Mouse (Mus musculus): Measurements from ENCODE around the gene Rsph14. TPM values are rescaled to one million over a fixed set of nuclear protein-coding genes. Genes with fewer than 3 reads are reported as not detected.

The Rsph14 gene
- total RNA-seq, 1 experiment from 2014 or later = 0.52 TPM

DNA sequence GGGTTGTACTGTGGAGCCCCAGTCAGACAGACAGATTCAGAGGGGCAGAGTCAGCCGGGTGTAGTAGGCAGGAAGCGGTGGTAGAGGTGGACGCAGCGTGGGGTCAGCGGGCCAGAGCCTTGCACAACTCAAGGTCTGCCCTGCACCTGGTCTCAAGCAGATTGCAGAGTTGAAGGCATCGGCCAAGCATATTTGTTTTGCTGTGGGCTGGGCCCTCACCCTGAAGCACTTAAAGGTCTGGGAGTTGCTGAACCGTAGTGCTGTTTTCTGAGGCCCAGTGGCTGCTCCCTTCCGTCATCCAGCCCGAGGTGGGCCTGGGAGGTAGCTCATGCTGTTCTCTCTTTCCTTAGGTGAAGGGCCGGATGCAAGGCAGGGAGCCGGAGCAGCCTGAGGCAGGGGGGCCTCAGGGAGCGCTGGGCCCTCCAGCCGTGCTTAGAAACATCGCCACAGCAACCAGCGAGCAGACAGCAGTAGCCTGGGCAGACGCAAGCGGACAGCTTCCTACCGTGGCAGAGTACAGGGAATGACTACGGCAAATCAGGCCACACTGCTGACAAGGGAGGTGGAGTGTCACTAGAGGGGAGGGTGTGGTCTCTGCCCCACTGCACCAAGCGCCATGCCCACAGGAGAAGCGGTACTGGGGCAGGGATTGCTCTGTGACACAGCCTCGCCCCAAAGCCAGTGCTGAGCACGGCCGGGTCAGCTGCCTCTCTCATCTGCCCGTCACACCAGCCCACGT, 41.6 kb downstream of the Rsph14 start:
- DNase-seq = no peak

DNA sequence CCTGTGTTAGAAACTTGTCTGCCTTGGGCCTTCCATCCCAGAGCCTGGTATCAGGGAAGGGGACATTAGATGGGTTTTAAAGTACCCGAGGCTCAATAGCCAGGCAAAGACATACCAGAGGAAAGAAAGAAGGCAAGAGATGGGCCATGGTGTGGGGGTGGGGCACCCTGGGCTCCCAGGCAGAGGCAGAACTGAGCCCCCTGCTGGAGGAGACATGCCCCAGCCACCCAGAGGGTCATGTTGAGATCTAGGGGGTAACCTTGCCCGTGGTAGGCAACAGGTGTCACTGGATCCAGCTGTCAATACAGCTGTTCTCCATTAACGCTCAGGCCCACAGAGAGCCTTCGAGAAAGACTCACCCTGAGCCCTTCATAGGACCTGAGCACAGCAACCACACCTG, 42.6 kb downstream of the Rsph14 start:
- DNase-seq = no peak

DNA sequence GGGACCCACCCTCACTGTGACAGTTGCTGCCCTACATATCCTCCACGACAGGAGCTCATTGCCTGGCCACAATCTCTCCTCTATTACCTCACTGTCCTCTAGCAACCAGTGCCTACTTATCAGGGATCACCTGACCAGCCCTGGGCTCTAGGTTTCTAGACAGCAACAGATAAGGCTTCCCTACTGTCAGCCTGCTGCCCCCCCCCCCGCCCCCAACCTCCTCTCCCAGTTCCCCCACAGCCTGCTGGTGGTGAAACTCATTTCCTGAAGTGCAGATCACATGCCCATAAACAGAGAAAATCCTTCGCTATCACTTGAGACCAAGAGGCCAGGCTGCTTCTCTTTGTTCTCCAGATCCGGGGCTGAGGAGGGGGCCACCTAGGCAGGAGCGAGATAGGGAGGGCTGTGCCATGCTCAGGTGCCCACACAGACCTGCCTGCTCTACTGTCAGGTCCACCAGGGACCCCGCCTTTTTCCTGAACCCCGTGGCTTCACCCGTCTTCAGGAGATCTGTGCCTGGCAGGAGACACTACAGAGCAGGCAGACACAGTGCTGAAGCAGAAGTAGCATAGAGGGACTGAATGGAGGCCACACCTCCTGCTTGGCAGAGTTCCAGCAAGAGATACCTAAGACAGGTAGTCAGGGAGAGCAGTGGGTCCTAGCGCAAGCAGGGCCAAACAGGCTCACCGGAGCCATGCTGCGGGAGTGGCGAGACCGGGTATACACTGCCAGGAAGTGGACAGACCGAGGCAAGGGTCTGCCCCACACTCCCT, 44.5 kb downstream of the Rsph14 start:
- no peak for DNase-seq

GRCm38 (mm10) chr10:74983176-74983575, 49.2 kb downstream of the Rsph14 start:
- no peak for DNase-seq

DNA sequence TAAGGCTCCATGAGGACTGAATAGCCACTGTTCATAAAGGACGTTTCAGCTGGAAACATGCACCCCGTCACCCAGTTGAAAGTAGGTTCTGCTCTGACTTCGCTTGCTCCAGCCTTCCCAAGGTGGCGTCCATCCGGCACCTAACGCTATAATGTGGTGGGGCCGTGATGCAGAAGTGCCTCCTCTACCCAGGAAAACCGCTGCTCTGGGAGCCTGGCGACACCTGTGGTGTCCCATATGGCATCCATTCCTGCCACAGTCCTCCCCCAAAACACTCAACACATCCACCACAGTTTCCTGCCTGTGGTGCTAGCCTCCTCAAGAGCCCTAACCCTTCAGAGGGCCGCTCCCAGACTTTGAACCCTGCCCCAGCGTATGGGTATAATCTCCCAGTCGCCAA, 51.2 kb downstream of the Rsph14 start:
- no peak for DNase-seq

DNA sequence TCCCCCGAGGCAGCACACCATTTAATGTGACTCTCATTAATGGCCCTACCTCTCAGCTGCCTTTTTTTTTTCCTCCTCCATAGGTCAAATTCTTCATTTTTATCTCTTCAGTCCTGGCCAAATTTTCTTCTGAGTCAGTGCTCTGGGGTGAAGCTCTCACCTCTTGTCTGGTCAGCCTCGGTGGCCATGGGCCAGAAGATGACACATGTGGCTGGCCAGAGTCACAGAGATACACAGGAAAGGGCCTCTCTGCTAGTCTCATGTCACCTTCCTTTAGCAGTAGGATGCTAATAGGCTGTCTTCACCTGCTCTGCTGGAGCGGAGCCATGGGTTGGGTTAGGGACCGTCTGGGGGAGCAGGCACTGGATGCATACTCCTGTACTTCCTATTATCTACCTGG, 54.3 kb downstream of the Rsph14 start:
- peak; percentile 67 for DNase-seq

DNA sequence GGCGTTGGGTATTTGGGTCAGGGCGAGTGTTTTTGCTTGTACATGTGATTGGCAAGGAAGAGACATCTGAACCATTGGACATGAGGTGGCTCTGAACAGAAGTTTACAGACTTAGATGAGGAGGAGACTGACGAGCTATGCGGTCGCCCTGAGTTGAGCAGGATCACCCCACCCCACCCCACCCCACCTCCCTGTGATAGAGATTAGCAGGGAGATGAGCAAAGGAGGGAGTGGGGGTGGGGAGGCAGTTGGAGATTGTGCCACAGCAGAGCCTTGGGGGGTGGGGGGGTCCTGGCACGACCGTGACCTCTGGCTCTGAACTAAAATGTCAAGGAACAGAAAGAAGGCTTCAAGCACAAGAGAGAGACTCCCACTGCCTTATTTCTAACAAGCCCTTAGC, 56.0 kb downstream of the Rsph14 start:
- no peak for DNase-seq

DNA sequence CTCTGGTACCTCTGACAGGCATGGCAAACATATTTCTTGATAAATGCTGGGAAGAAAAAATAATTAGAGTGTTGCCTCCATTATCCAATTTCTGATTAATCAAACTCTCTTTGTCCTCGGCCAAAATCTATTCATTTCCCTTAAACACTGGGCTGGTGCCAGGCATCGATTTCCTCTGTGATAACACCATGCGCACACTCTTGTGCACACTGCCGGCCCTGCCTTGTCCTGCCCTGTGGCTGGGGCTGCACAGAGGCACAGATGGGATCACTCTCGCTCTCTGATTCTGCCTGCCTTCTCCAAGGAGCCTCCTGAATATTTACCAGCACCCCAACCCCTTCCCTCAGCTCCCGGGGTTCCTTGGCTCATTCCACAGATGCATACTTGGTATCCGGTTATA, 56.8 kb downstream of the Rsph14 start:
- DNase-seq = no peak

DNA sequence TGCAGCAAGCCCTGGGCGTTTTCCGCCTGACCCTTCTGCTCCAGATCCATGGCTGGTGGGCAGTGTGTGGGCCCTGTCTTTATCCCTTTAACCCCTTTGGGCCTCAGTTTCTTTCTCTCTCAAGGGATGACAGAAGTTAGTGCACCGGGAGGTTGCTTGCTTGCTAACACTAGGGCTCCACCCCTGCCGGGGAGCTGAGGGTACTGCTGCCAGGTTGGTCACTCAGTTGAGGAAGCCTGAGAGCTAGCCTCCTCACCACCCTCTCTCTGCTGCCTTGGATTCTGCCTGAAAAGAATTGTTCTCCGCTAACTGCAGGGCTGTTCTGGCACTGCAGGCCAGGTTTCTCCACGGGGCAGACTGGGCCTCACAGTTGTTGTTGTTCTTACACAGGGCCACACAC, 59.4 kb downstream of the Rsph14 start:
- no peak for DNase-seq

DNA sequence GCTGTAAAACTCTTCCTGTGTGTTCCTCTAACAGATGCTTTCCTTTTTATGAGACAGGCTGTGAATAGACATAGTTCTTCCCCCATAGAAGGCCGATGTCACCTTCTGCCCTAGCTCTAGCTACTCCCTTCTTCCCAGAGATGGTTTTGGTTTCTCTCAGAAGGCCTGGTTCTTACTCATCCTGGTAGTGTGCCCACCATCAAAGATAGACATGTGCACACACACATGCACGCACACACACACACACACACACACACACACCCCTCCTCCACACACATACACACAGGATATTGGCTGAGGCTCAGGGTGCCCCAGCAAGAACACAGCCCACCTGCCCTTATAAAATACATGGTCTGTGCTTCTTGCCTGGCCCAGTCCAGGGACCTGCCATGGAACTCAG, 63.1 kb downstream of the Rsph14 start:
- no peak for DNase-seq

DNA sequence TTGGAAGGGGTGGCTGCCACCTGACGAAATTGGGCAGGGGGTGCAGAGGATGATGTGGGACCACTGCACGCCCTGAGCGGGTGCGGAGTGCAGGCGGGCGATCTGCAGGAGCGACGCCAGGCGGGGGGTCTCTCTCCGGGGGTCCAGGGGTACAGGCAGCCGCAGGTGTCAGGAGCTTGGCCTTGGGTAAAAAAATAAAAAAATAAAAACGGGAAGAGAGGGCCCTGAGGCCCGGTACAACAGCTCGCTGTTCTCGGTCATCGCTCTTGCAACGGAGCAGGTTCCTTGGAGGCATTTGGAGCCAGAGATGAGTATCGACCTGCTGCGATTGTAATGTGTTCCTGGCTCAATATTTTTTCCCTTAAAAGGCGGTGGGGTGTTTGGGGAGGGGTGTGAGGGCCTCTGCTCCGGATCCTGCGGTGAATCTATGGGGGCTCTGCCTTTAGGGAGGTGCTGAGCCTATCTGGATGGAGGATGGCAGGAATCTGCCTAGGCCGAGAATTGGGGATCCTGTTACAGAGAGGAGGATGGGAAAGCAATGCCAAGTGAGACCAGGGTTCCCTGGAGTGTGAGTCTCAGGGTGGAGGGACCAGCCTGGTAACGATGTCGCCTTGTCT, 64.6 kb downstream of the Rsph14 start:
- no peak for DNase-seq

GRCm38 (mm10) chr10:74966850-74967451, 65.4 kb downstream of the Rsph14 start, which contains the start of gene Gnaz:
TSS of gene Gnaz (plus strand) at chr10:74967177.
- DNase-seq = peak; percentile 97

GRCm38 (mm10) chr10:74964380-74964779, 68.0 kb downstream of the Rsph14 start:
- no peak for DNase-seq

DNA sequence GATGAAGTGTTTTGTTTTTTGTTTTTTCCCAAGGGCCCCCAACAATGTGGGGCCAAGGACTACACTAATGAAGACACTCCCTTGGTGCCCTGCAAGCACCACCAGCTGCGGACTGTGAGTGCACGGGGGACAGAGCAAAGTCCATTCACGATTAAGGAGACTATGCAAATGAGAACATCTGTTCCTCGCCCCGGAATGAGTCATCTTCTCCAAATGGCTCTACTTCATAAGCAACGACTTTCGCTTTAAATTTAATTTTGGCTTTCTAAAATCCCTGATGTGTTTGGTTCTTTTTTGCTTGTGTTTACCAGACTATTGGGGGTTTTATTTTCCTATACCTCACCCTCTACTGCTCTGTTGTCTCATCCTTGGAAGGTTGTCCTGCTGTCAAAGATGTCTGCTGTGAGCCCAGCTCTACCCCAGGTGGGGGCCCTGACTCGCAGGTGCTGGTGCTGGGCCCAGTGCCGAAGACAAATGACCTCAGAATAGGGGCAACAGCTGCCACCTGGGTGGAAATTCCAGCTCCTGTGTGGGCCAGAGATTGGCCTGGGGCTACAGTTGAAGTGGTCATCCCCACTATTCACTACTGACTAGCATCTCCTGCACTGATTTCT, 79.4 kb downstream of the Rsph14 start:
- DNase-seq = no peak

DNA sequence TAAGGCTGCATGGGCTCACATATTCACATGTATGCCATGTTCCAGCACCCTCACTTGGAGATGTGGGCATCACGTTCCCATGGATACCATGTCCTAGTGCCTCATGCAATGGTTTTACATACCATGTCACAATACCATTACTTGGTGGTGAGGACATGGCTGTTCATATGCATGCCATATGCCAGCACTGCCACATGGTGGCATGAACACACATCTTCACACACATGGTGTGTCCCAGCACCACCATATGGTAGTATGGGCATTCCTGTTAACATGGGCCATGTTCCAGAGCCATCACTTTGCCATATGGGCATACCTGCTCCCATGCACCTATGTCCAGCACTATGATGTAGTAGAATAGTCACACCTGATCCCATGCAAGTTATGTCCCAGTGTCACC, 91.6 kb downstream of the Rsph14 start:
- no peak for DNase-seq

DNA sequence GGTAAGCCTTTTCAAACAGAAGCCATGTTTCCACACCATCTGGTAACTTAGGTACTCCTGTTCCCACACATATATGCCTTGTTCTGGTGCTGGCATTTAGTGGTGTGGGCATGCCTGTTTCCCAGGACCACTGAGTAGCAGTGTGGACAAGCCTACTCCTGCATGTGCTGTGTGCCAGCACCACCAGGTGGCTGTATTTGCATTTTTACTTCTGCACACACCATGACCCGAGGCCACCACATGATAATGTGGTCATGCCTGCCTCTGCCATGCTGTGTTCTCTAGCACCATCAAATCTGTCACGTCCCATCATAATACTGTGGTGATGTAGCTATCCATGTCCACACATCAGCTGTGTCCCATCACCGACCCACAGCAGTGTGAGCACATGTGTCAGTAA, 93.1 kb downstream of the Rsph14 start:
- DNase-seq = no peak

- DNase-seq = no peak
Measured at GRCm38 (mm10) chr10:74938410-74938809, 94.0 kb downstream of the Rsph14 start.

DNA sequence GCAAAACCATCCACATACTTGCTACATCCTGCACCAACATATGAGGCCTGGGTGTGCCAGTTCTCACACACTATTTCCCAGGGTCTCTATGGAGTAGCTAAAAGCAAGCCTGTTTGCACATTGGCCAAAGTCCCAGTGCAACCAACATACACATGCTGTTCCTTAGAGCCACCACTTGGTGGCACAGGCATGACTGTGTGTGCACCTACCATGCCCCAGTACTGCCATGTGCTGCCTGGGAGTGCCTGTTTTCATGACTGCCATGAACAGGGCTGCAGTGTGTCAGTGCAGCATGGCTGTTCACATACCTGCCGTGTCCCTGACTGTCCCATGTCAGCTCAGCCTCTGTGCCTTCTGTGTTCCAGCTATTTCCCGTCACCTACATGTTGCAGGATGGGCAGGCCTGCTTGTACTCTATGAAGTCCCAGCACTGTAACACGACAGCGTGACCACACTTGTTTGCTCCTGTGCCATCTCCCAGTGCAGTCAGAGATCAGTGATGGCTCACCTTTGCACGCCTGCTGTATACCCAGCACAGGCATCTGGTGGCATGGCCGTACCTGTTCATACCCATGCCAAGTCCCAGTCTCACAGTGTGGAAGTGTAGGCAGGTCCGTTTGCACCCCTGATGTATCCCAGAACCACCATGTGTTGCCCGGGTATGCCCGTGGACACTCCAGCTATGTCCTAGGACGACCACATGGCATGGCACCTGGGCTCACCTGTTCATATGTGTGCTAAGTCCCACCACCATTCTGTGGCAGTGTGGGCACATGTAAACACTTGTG, 95.2 kb downstream of the Rsph14 start:
- no peak for DNase-seq

- DNase-seq = no peak
Measured at GRCm38 (mm10) chr10:74935016-74935415, 97.4 kb downstream of the Rsph14 start.

DNA sequence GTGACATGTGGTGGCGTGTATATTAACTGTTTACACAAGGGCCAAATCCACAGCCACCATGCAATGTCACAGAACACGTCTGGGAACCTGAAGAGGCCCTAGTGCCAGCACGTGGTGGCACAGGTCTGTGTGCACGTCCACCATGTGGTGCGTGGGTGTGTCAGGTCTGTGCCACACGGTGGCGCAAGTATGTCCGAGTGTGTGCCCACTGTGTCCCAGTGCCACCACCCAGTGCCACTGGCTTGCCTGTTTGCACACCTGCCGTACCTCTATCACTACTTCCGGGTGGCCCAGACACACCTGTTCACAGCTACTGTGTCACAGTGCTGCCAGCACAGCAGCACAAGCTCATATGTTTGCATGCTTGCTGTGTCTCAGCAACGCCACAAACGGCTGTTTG, 97.9 kb downstream of the Rsph14 start:
- DNase-seq = no peak

- no peak for DNase-seq
Measured at GRCm38 (mm10) chr10:74933548-74934190, 98.7 kb downstream of the Rsph14 start.

All from adrenal gland, postnatal 25 days (tissue).